Mouse (Mus musculus) neural tube, embryonic 11.5 days (tissue): ENCODE measurements around the gene Kifc1. TPM values are rescaled to one million over a fixed set of nuclear protein-coding genes. Genes with fewer than 3 reads are reported as not detected.
"Not testable (repeated sequence)": the region's sequence is repeated elsewhere in the genome, so short reads cannot be mapped to it uniquely, and the experiment has no call there.

Experiments used
- ATAC-seq: fragments of 200-750 bp; cut with Nextera tagmentation; 2 replicates; pipeline ENCODE4 v1.8.0; 2017; ENCODE audit warnings: moderate number of reproducible peaks, mild to moderate bottlenecking, moderate TSS enrichment, moderate library complexity; ENCODE audit not compliant: insufficient read depth, low FRiP score, low TSS enrichment
- DNase-seq: peaks from one replicate; pipeline ENCODE4 v3.0.0-alpha.2; 2015; ENCODE audit warnings: low spot score
- H3K27ac ChIP-seq: fragments of 300-500 bp; sonication (generic); 2 replicates; pipeline ENCODE4 v1.5.1; 2014; ENCODE audit warnings: low read depth, mild to moderate bottlenecking, low read length
- H3K27me3 ChIP-seq: fragments of 300-500 bp; sonication (generic); 2 replicates; pipeline ENCODE4 v1.6.1; 2014; ENCODE audit warnings: mild to moderate bottlenecking, low read length, mixed read lengths; ENCODE audit not compliant: control insufficient read depth, insufficient read depth
- H3K36me3 ChIP-seq: fragments of 300-500 bp; sonication (generic); 2 replicates; pipeline ENCODE4 v1.6.1; 2014; ENCODE audit warnings: mild to moderate bottlenecking, low read length, moderate library complexity, mixed read lengths; ENCODE audit not compliant: control insufficient read depth, insufficient read depth
- H3K4me1 ChIP-seq: fragments of 300-500 bp; sonication (generic); 2 replicates; pipeline ENCODE4 v1.6.1; 2014; ENCODE audit warnings: low read length, mixed read lengths; ENCODE audit not compliant: control insufficient read depth, insufficient read depth
- H3K4me2 ChIP-seq: fragments of 300-500 bp; sonication (generic); 2 replicates; pipeline ENCODE4 v1.6.1; 2014; ENCODE audit warnings: low read depth, mild to moderate bottlenecking, moderate library complexity
- H3K4me3 ChIP-seq: fragments of 300-500 bp; sonication (generic); 2 replicates; pipeline ENCODE4 v1.5.1; 2014; ENCODE audit warnings: low read depth, low read length
- H3K9ac ChIP-seq: fragments of 300-500 bp; sonication (generic); 2 replicates; pipeline ENCODE4 v1.6.1; 2014; ENCODE audit warnings: mild to moderate bottlenecking, low read length
- H3K9me3 ChIP-seq: fragments of 300-500 bp; sonication (generic); 2 replicates; pipeline ENCODE4 v1.6.1; 2016; ENCODE audit warnings: low read length; ENCODE audit not compliant: control insufficient read depth
- whole genome bisulfite sequencing: fragments of 180-500 bp; shearing (Covaris S2); extraction: QIAGEN DNeasy Blood & Tissue Kit; methylation state at CpG from one replicate; pipeline ENCODE4 v1.1.7; 2014; 5-methylcytosine and 5-hydroxymethylcytosine counted together
- polyA plus RNA-seq: library from polyadenylated mRNA; unstranded; fragments of >200 nt; fragmentation: Nextera tagmentation; extraction: Ambion mirVana; gene quantifications from 2 replicates; pipeline ENCODE4 v1.2.1, GENCODE M21; 2014

Kifc1 gene
- polyA plus RNA-seq, 1 experiment from 2014 or later: 11.0 TPM

DNA sequence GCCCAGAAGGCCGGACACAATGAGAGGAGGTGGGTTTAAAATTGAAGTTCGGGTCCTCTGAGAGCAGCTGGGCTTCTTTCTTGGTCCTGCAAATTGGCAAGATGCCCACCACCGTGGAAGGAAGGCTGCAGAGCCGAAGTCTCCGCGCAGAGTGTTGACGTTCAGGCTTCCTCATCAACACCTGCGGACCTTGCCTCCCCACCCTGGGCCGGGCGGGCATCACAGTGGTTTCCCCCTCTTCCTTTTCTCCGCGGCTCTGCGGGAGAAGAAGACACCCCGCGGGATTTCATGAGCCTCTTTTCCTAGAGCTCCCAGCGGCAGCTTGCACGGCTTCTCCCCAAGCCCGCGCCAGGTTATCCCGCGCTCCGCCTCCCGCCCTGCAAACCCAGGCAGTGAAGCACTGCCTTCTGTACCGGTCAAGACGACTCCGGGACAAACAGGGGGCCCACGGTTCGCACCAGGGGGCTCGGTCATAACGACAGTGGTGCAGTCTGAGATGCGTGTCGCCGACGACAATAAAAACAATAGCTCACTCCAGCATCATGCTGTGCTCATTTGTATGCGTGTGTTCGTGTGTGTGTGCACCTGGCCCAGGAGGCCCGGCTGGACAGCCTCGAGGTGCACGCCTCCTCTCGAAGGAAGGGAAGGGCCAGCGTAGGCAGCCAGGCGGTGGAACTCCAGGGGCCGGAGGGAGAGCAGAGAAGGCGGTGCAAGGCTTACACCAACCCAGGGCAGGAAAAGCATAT, 18.0 kb upstream of the Kifc1 start:
- no peaks in the 10 kb centered on the region for H3K9me3 ChIP-seq
- peak overlapping the region; percentile 68 for H3K4me2 ChIP-seq
- H3K4me1 ChIP-seq: peaks cover 15% of the 10 kb centered on the region
- under 1% methylated on average over 43 of the region's 44 CpGs for WGBS
- peaks cover 16% of the 10 kb centered on the region for H3K36me3 ChIP-seq
- no peaks in the 10 kb centered on the region for H3K27me3 ChIP-seq
- H3K4me3 ChIP-seq: peak overlapping the region; percentile 85
- ATAC-seq (peak; percentile 48; the same call in 1 of the 2 replicates), DNase-seq (peak; percentile 24)
- peak overlapping the region; percentile 52 for H3K9ac ChIP-seq
- peak overlapping the region; percentile 85 for H3K27ac ChIP-seq

GRCm38 (mm10) chr17:33904835-33905234, 14.4 kb upstream of the Kifc1 start, which contains the start of gene Platr17:
Gene Platr17, plus strand, starts transcription at chr17:33905135.
- not testable (repeated sequence) for H3K9ac ChIP-seq, H3K36me3 ChIP-seq, ATAC-seq, H3K9me3 ChIP-seq, H3K4me3 ChIP-seq, H3K27me3 ChIP-seq, H3K27ac ChIP-seq, H3K4me2 ChIP-seq, H3K4me1 ChIP-seq, DNase-seq
- WGBS: 32% methylated on average over 2 of the region's 4 CpGs

GRCm38 (mm10) chr17:33903911-33904651, 13.6 kb upstream of the Kifc1 start:
- H3K4me2 ChIP-seq, H3K4me3 ChIP-seq, H3K4me1 ChIP-seq, DNase-seq, H3K27ac ChIP-seq, H3K27me3 ChIP-seq, H3K9ac ChIP-seq, ATAC-seq, H3K9me3 ChIP-seq, H3K36me3 ChIP-seq: not testable (repeated sequence)
- 70% methylated on average over 6 of the region's 6 CpGs for WGBS

DNA sequence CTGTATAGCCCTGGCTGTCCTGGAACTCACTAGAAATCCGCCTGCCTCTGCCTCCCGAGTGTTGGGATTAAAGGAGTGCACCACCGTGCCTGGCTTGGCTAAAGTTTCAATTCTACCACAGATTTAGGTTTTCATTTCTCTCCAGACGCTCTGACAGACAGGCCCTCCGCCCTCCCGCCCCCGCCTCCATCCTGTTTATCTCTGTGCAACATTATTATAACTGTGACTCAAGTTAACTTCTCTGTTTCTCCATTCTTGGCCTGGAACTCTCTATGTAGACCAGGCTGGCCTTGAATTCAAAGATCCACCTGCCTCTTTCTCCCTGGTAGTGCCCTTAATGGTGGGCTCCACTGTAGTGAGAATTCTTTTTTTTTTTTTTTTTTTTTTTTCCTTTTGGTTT, 12.0 kb upstream of the Kifc1 start:
- Histone ChIP-seq H3K36me3 (no peaks in the 10 kb centered on the region), H3K4me2 (no peak overlapping the region), H3K9ac (no peak overlapping the region), H3K27ac (no peak overlapping the region), H3K27me3 (no peaks in the 10 kb centered on the region), H3K4me3 (no peak overlapping the region), H3K4me1 (no peaks in the 10 kb centered on the region), H3K9me3 (no peaks in the 10 kb centered on the region)
- no peak for DNase-seq
- no peak for ATAC-seq
- WGBS: 85% methylated on average over 7 of the region's 7 CpGs

DNA sequence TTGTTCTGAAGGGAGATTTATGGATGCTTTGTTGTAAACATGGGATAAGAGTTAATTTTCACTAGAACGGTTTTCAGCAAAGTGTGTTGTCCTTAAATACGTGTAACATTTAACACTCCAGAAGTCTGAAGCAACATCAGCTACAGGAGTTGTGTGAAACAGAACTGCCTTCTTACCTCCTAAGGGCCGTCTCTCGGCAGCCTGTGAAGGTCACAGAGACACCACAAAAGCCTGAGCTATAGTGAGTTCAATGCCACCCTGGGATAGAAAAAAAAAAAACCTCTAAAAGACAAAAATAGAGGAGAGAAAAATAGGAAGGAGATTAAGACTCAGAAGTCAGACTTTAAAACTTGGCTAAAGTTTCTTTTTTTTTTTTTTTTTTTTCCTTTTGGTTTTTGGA, 11.6 kb upstream of the Kifc1 start:
- no peak for ATAC-seq
- 50% methylated on average over 4 of the region's 4 CpGs for WGBS

DNA sequence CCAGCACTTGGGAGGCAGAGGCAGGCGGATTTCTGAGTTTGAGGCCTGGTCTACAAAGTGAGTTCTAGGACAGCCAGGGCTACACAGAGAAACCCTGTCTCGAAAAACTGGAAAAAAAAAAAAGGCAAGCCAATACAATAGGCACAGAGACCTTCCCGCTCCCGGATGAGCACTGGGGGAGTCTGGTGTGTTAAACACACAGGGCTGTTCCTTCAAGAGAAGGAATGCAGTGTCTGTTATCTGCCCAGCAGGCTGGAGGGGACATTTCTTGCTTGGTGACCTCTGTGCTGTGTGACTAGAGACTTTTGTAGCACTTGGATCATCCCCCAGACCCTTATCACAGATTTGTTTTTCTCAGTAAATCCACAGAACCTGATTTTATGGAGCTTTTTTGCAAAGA, 11.2 kb upstream of the Kifc1 start:
- DNase-seq (no peak), ATAC-seq (no peak)
- Histone ChIP-seq H3K9ac (no peak overlapping the region), H3K27me3 (no peaks in the 10 kb centered on the region), H3K36me3 (no peaks in the 10 kb centered on the region), H3K4me2 (no peak overlapping the region), H3K9me3 (no peaks in the 10 kb centered on the region), H3K4me3 (no peak overlapping the region), H3K4me1 (no peaks in the 10 kb centered on the region), H3K27ac (no peak overlapping the region)
- 68% methylated on average over 4 of the region's 4 CpGs for whole genome bisulfite sequencing

More for the DNA sequence above, 11.6 kb upstream of the Kifc1 start:
- Histone ChIP-seq H3K9ac (no peak overlapping the region), H3K27ac (no peak overlapping the region), H3K9me3 (no peaks in the 10 kb centered on the region), H3K4me3 (no peak overlapping the region), H3K4me1 (no peaks in the 10 kb centered on the region), H3K4me2 (no peak overlapping the region), H3K27me3 (no peaks in the 10 kb centered on the region), H3K36me3 (no peaks in the 10 kb centered on the region)
- no peak for DNase-seq

DNA sequence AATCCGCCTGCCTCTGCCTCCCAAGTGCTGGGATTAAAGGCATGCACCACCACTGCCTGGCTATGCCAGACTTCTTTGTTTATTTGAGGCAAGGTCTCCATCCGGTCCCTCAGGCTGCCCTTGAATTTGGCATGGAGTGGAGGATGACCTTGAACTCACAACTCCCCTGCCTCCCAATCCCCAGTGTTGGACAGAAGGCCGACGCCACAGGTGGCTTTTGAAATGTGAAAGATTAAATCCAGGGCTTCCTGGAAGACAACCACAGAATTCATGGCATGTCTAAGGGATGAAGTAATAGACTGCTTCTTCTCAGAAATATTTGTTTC, 10.5 kb upstream of the Kifc1 start:
- no peak overlapping the region for H3K27ac ChIP-seq
- WGBS: 88% methylated on average over 4 of the region's 4 CpGs
- no peaks in the 10 kb centered on the region for H3K27me3 ChIP-seq
- H3K9ac ChIP-seq: no peak overlapping the region
- H3K9me3 ChIP-seq: no peaks in the 10 kb centered on the region
- H3K36me3 ChIP-seq: no peaks in the 10 kb centered on the region
- DNase-seq (no peak), ATAC-seq (no peak)
- no peaks in the 10 kb centered on the region for H3K4me1 ChIP-seq
- H3K4me3 ChIP-seq: no peak overlapping the region
- no peak overlapping the region for H3K4me2 ChIP-seq

GRCm38 (mm10) chr17:33900281-33900988, 10.0 kb upstream of the Kifc1 start:
- H3K36me3 ChIP-seq: no peaks in the 10 kb centered on the region
- no peak overlapping the region for H3K27ac ChIP-seq
- no peak overlapping the region for H3K4me3 ChIP-seq
- no peaks in the 10 kb centered on the region for H3K4me1 ChIP-seq
- H3K9me3 ChIP-seq: no peaks in the 10 kb centered on the region
- 80% methylated on average over 7 of the region's 7 CpGs for WGBS
- ATAC-seq (no peak), DNase-seq (no peak)
- no peaks in the 10 kb centered on the region for H3K27me3 ChIP-seq
- H3K9ac ChIP-seq: no peak overlapping the region
- H3K4me2 ChIP-seq: no peak overlapping the region
